Mouse (Mus musculus) small intestine, adult 2 months (tissue): ENCODE data around the gene Tmem38b. TPM values are rescaled to one million over a fixed set of nuclear protein-coding genes. Genes with fewer than 3 reads are reported as not detected.
A peak's percentile ranks its signal among the peaks of the same experiment; 100 is the strongest.

Source experiments
- H3K27ac ChIP-seq: fragments of 200-500 bp; 2 replicates; pipeline ENCODE4 v1.5.1; 2012; ENCODE audit warnings: low read depth, low read length, control low read depth, inconsistent platforms; ENCODE audit not compliant: insufficient read depth
- H3K27me3 ChIP-seq: fragments of 200-500 bp; 2 replicates; pipeline ENCODE4 v1.6.1; 2012; ENCODE audit warnings: mild to moderate bottlenecking, moderate library complexity, low read length, inconsistent platforms; ENCODE audit not compliant: control insufficient read depth, insufficient read depth
- H3K36me3 ChIP-seq: fragments of 200-500 bp; 2 replicates; pipeline ENCODE4 v1.6.1; 2012; ENCODE audit warnings: mild to moderate bottlenecking, low read length, control low read depth, inconsistent platforms; ENCODE audit not compliant: control insufficient read depth, insufficient read depth
- H3K4me1 ChIP-seq: fragments of 200-500 bp; 2 replicates; pipeline ENCODE4 v1.6.1; 2012; ENCODE audit warnings: low read length, inconsistent platforms, mixed read lengths; ENCODE audit not compliant: control insufficient read depth, insufficient read depth, insufficient read length
- H3K4me3 ChIP-seq: fragments of 200-500 bp; 2 replicates; pipeline ENCODE4 v1.5.1; 2012; ENCODE audit warnings: low read depth, mild to moderate bottlenecking, control low read depth, inconsistent platforms, low read length, moderate library complexity
- CTCF ChIP-seq: fragments of 200-500 bp; IDR thresholded peaks from 2 replicates; pipeline ENCODE4 v1.5.1; 2012; ENCODE audit warnings: low read depth, mild to moderate bottlenecking, control low read depth, inconsistent platforms, low read length, moderate library complexity, mixed read lengths; ENCODE audit not compliant: insufficient replicate concordance, insufficient read length; ENCODE audit errors: extremely low read depth
- POLR2A ChIP-seq: fragments of 200-500 bp; IDR thresholded peaks from 2 replicates; pipeline ENCODE4 v1.6.1; 2012; ENCODE audit warnings: low read depth, mild to moderate bottlenecking, control low read depth, inconsistent platforms, low read length, moderate library complexity
- WGBS: fragments of 180-500 bp; shearing (Covaris S2); methylation state at CpG from one replicate; pipeline ENCODE4 v1.1.7; 2018; 5-methylcytosine and 5-hydroxymethylcytosine counted together
- polyA plus RNA-seq: library from polyadenylated mRNA; depleted of rRNA; stranded (reverse); fragments of >200 nt; gene quantifications from 2 replicates; pipeline ENCODE4 v1.2.3, GENCODE M21; 2012

Tmem38b gene
- polyA plus RNA-seq, 1 experiment, result 0.71 TPM

DNA sequence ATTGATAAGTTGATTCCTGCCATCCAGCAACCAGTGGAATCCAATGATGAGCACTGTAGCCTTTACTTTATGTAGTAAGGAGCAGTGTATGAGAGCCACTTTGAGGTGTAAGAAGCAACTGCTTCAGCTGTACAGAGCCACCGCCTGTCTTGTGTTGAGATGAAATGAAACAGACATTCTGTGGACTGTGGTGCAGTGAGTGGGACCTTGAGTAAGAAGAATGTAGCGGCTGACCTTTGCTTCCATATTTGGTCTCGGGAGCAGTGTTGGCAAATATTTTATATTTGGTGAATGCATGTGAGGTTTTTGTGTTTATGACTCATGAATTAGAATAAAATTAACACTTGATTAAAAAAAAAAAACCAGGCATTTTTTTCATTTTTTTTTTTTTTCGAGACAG, 21.7 kb downstream of the Tmem38b start:
- Histone ChIP-seq H3K36me3 (peaks cover 2% of the 10 kb centered on the region; the same call in 1 of the 2 replicates), H3K27me3 (no peaks in the 10 kb centered on the region), H3K4me1 (no peaks in the 10 kb centered on the region), H3K27ac (no peak overlapping the region), H3K4me3 (no peak overlapping the region)
- 88% methylated on average over 4 of the region's 4 CpGs for WGBS
- TF ChIP-seq POLR2A, result no peak

DNA sequence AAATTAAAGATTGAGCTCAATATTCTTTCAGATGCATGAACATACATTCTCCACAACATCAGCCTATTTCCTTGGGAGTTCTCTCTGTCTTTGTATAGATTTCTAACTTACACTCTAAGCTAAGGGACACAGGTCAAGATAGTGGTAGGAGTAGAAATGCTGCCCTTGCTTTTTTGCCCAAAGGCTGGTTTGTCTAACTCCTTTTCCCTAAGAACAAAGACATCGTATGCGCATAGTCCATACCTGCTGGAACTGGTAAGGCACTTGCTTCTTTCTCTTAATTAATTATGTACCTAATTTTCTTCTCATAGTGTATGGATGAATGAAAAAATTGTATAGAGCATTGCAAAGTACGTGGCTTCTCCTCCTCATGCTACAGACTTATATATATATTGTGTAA, 22.5 kb downstream of the Tmem38b start:
- peaks cover 2% of the 10 kb centered on the region; the same call in 1 of the 2 replicates for H3K36me3 ChIP-seq
- no peak overlapping the region for H3K4me3 ChIP-seq
- no peak for TF ChIP-seq POLR2A
- TF ChIP-seq CTCF, result no peak
- H3K27ac ChIP-seq, result no peak overlapping the region
- H3K27me3 ChIP-seq, result no peaks in the 10 kb centered on the region
- WGBS, result 98% methylated on average over 3 of the region's 3 CpGs
- no peaks in the 10 kb centered on the region for H3K4me1 ChIP-seq

DNA sequence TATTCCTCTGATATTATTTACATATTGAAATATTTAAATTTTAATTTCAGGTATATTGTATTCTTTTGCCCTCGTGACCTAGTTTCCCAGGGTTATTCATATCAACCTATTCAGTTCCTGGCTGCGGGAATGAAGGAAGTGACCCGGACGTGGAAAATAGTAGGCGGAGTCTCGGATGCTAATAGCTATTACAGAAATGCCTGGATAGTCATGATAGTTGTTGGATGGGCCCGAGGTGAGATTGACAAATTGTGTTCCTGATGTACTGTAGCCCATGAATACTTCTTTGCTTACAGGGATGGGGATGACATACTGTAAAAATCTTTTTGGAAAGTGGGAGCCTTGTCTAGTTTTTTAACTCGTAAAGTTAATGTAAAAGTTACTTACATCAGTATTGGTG, 23.0 kb downstream of the Tmem38b start:
- no peak overlapping the region for H3K4me3 ChIP-seq
- no peaks in the 10 kb centered on the region for H3K27me3 ChIP-seq
- H3K27ac ChIP-seq, result no peak overlapping the region
- WGBS, result 89% methylated on average over 8 of the region's 8 CpGs
- H3K4me1 ChIP-seq, result no peaks in the 10 kb centered on the region
- H3K36me3 ChIP-seq, result peaks cover 2% of the 10 kb centered on the region; the same call in 1 of the 2 replicates
- TF ChIP-seq CTCF (no peak), POLR2A (no peak)

DNA sequence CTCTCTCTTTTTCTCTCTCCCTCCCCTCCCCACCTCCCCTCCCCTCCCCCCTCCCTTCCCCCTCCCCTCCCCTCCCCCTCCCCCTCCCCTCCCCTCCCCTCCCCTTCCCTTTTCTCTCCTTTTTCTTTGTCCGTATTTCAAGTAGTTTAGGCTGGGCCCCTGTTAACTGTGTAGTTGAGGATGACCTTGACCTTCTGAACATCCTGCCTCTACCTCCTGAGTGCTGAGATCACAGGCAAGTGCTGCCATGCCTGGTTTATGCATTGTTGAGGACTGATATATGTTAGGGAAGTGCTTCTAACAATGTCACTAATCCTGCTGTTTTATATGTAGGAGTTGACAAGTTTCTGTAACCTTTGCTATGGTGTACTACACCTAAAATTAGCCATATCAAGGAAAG, 24.0 kb downstream of the Tmem38b start:
- no peak for TF ChIP-seq CTCF
- no peak for TF ChIP-seq POLR2A
- no CpG with 5 or more reads among the region's 1 CpGs for WGBS

DNA sequence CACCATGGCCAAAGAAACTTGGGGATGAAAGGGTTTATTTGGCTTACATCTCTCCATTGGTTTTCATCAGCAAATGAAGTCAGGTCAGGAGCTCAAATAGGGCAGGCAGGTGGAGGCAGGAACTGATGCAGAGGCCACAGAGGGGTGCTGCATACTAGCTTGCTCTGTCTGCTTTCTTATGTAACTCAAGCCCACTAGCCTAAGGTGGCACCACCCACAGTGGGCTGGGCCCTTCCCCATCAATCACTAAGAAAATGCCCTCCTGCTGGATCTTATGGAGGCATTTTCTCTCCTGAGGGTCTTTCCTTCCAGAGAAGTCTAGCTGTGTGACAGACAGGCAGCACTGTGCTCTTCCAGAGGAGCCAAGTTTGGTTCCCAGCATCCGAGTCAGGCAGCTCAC, 27.5 kb downstream of the Tmem38b start:
- TF ChIP-seq POLR2A (no peak), CTCF (no peak)

More for the DNA sequence above, 24.0 kb downstream of the Tmem38b start:
- no peaks in the 10 kb centered on the region for H3K4me1 ChIP-seq
- H3K27ac ChIP-seq, result no peak overlapping the region
- H3K4me3 ChIP-seq, result no peak overlapping the region
- H3K36me3 ChIP-seq, result peaks cover 2% of the 10 kb centered on the region; the same call in 1 of the 2 replicates
- no peaks in the 10 kb centered on the region for H3K27me3 ChIP-seq

DNA sequence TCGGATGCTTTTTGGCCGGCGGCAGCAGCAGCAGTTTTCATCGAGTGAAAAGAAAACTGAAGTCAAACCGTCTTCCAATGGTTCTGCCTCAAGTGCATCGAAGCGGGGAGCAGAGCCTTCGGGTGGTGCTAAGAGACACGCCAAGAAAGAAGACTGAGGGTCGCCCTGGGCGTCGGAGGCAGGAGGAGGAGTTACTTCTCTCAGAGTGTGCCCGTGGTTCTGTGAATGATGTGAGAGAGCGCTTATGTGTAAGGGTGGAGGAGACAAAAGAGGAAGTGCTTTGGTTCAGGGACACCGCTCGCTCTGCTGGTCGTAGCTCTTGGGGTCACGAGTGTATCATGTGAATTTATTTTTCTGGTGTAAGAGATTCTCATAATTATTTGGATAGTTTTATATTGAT, 34.1 kb downstream of the Tmem38b start:
- TF ChIP-seq CTCF (no peak), POLR2A (no peak)
- Histone ChIP-seq H3K4me3 (0 out of 2 replicates have a peak overlapping the region, but pooled peaks have one; percentile 11), H3K27ac (no peak overlapping the region), H3K27me3 (no peaks in the 10 kb centered on the region), H3K36me3 (no peaks in the 10 kb centered on the region), H3K4me1 (no peaks in the 10 kb centered on the region)
- 78% methylated on average over 18 of the region's 18 CpGs for WGBS

More for the DNA sequence above, 27.5 kb downstream of the Tmem38b start:
- no peaks in the 10 kb centered on the region for H3K4me1 ChIP-seq
- H3K36me3 ChIP-seq, result peaks cover 2% of the 10 kb centered on the region; the same call in 1 of the 2 replicates
- no peak overlapping the region for H3K4me3 ChIP-seq
- H3K27ac ChIP-seq, result no peak overlapping the region
- H3K27me3 ChIP-seq, result no peaks in the 10 kb centered on the region
- WGBS, result 83% methylated on average over 1 of the region's 1 CpGs

DNA sequence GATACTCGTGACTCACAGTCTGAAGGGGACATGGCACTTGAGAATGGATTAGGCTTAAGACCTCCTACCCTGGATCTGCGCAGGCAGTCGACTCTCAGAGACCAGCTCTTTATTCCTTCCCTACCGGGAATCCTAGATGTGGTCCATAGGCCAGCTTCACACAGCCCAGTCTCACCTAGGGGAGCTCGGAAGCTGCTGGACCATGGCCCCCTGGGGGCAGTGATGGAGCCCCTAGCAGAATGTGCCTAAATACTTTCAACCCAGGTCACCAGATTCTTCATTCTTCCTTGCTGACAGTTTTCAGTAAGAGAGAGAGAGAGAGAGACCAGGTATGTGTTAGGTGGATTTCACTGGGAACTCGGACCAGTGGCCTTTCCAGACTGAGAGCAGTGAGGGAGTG, 36.3 kb downstream of the Tmem38b start:
- H3K27me3 ChIP-seq, result no peaks in the 10 kb centered on the region
- 87% methylated on average over 6 of the region's 6 CpGs for WGBS
- TF ChIP-seq CTCF (no peak), POLR2A (no peak)

DNA sequence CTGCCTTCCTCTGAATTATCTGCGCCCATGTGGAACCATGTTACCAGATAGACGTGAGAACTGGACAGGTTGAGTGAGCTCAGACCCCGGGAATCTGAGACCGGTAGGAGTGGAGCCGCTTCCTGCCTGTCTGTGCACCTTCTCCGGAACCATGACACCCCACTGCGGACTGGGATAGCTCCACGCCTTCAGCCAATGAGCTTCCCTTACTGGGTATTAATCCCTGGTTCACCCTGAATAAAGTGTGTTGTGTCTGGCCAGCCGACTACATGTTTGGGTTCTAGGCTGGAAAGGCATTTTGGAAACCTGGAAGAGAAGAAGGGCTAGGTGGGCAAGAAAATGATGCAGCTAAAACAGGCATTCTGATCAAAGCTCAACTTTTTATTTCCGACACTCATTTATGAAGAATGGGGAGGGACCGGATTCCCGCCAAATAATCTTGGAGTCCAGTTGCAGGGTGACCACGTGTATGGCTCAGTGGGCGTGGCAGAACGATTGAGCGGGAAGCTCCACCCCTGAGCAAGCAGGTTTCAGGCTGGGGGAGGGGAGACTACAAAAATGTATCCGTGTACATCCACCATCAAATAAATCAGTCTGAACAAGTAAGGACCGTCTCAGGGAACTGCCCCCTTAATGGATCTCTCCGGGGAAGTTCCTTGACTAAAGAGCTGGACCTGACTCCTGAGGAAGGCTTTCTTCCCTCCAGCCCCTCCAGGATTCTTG, 38.4 kb downstream of the Tmem38b start:
- no peak for TF ChIP-seq POLR2A
- TF ChIP-seq CTCF, result no peak
- 85% methylated on average over 19 of the region's 19 CpGs for WGBS
- H3K36me3 ChIP-seq, result no peaks in the 10 kb centered on the region

More for the DNA sequence above, 36.3 kb downstream of the Tmem38b start:
- no peaks in the 10 kb centered on the region for H3K36me3 ChIP-seq
- H3K4me1 ChIP-seq, result no peaks in the 10 kb centered on the region
- H3K27ac ChIP-seq, result no peak overlapping the region
- no peak overlapping the region for H3K4me3 ChIP-seq

More for the DNA sequence above, 38.4 kb downstream of the Tmem38b start:
- Histone ChIP-seq H3K4me1 (no peaks in the 10 kb centered on the region), H3K27me3 (no peaks in the 10 kb centered on the region), H3K4me3 (no peak overlapping the region), H3K27ac (no peak overlapping the region)
